Comparison of ENCODE assay signal across 8 mouse cellular contexts in genomic region chr1:86058856-86059769, GRCm38 (mm10). TPM values are rescaled to one million over a fixed set of nuclear protein-coding genes. Genes with fewer than 3 reads are reported as not detected.
A peak's percentile ranks its signal among the peaks of the same experiment; 100 is the strongest.
DNase-seq lines count a peak whose midpoint lies in the region; ATAC-seq and TF ChIP-seq lines count a peak whose summit lies in the region.

No protein-coding gene starts in this region.

- no peaks in the 10 kb centered on the region for H3K4me1 ChIP-seq in embryonic facial prominence, embryonic 13.5 days
- no peaks in the 10 kb centered on the region; the same call in 1 of the 2 replicates for H3K4me1 ChIP-seq in kidney, adult 2 months (ENCODE audit: control insufficient read depth, insufficient read depth, low read length)
- H3K4me1 ChIP-seq in limb, embryonic 12.5 days (replicated peaks), result peaks cover 9% of the 10 kb centered on the region; the same call in 1 of the 2 replicates
- H3K4me1 ChIP-seq in midbrain, embryonic 15.5 days, result peaks cover 11% of the 10 kb centered on the region; the same call in 1 of the 2 replicates
- H3K4me1 ChIP-seq in spleen, adult 2 months (ENCODE audit: control insufficient read depth, insufficient read depth, insufficient read length), result no peaks in the 10 kb centered on the region; the same call in 1 of the 2 replicates

- no peaks in the 10 kb centered on the region for H3K9me3 ChIP-seq in embryonic facial prominence, embryonic 13.5 days
- H3K9me3 ChIP-seq in limb, embryonic 12.5 days, result no peaks in the 10 kb centered on the region
- no peaks in the 10 kb centered on the region for H3K9me3 ChIP-seq in midbrain, embryonic 15.5 days

- TF ChIP-seq CTCF in kidney, adult 2 months (conservative IDR thresholded peaks at IDR 0.05; ENCODE audit: insufficient read depth, insufficient read length, low read depth, low read length), result peak; percentile 96
- peak; percentile 80 for TF ChIP-seq CTCF in spleen, adult 2 months (IDR thresholded peaks at IDR 0.05; ENCODE audit: extremely low read depth, insufficient read depth, insufficient read length, insufficient replicate concordance)

- no peak for TF ChIP-seq POLR2A in kidney, adult 2 months (IDR thresholded peaks at IDR 0.05; ENCODE audit: low read depth, low read length)
- no peak for TF ChIP-seq POLR2A in spleen, adult 2 months (IDR thresholded peaks at IDR 0.05; ENCODE audit: low read depth, low read length)

- no peaks in the 10 kb centered on the region for H3K36me3 ChIP-seq in embryonic facial prominence, embryonic 13.5 days
- no peaks in the 10 kb centered on the region for H3K36me3 ChIP-seq in kidney, adult 2 months (ENCODE audit: control insufficient read depth, insufficient read depth, low read length)
- H3K36me3 ChIP-seq in limb, embryonic 12.5 days, result no peaks in the 10 kb centered on the region
- no peaks in the 10 kb centered on the region for H3K36me3 ChIP-seq in midbrain, embryonic 15.5 days (replicated peaks)
- no peaks in the 10 kb centered on the region for H3K36me3 ChIP-seq in spleen, adult 2 months (ENCODE audit: control insufficient read depth, insufficient read depth, low read length)

- H3K27me3 ChIP-seq in embryonic facial prominence, embryonic 13.5 days, result no peaks in the 10 kb centered on the region
- H3K27me3 ChIP-seq in kidney, adult 2 months (replicated peaks; ENCODE audit: control insufficient read depth, insufficient read depth, low read length), result no peaks in the 10 kb centered on the region
- no peaks in the 10 kb centered on the region for H3K27me3 ChIP-seq in limb, embryonic 12.5 days
- H3K27me3 ChIP-seq in midbrain, embryonic 15.5 days (replicated peaks), result no peaks in the 10 kb centered on the region
- H3K27me3 ChIP-seq in spleen, adult 2 months (ENCODE audit: control insufficient read depth, insufficient read depth, low read length), result no peaks in the 10 kb centered on the region

- whole genome bisulfite sequencing in embryonic facial prominence, embryonic 13.5 days, result 12% methylated on average over 21 of the region's 21 CpGs
- WGBS in kidney, adult 2 months, result 6% methylated on average over 21 of the region's 21 CpGs
- 10% methylated on average over 21 of the region's 21 CpGs for WGBS in limb, embryonic 12.5 days
- 9% methylated on average over 21 of the region's 21 CpGs for WGBS in midbrain, embryonic 15.5 days
- WGBS in spleen, adult 2 months, result 16% methylated on average over 21 of the region's 21 CpGs

- ATAC-seq in embryonic facial prominence, embryonic 13.5 days (ENCODE audit: insufficient number of reproducible peaks, insufficient read depth, low FRiP score, low TSS enrichment, low read depth), result 0 out of 2 replicates have a peak, but pooled peaks have one; percentile 40
- peak; percentile 61; the same call in 1 of the 2 replicates for ATAC-seq in limb, embryonic 12.5 days (ENCODE audit: insufficient number of reproducible peaks, insufficient read depth, low FRiP score, low TSS enrichment, low read depth)
- peak; percentile 83 for ATAC-seq in midbrain, embryonic 15.5 days (replicated peaks)

- peak overlapping the region; percentile 41 for H3K4me3 ChIP-seq in embryonic facial prominence, embryonic 13.5 days
- peak overlapping the region; percentile 38 for H3K4me3 ChIP-seq in kidney, adult 2 months (ENCODE audit: insufficient read depth, low read depth, low read length)
- H3K4me3 ChIP-seq in limb, embryonic 12.5 days (replicated peaks), result peak overlapping the region; percentile 34
- H3K4me3 ChIP-seq in midbrain, embryonic 15.5 days, result peak overlapping the region; percentile 39
- peak overlapping the region; percentile 43; the same call in 1 of the 2 replicates for H3K4me3 ChIP-seq in spleen, adult 2 months (ENCODE audit: extremely low read depth, insufficient read depth, insufficient read length)

- peak overlapping the region; percentile 58 for H3K9ac ChIP-seq in embryonic facial prominence, embryonic 13.5 days
- H3K9ac ChIP-seq in limb, embryonic 12.5 days (replicated peaks), result no peak overlapping the region
- no peak overlapping the region; the same call in 1 of the 2 replicates for H3K9ac ChIP-seq in midbrain, embryonic 15.5 days

- H3K4me2 ChIP-seq in embryonic facial prominence, embryonic 13.5 days, result peak overlapping the region; percentile 62
- H3K4me2 ChIP-seq in limb, embryonic 12.5 days, result peak overlapping the region; percentile 54
- peak overlapping the region; percentile 58 for H3K4me2 ChIP-seq in midbrain, embryonic 15.5 days

- DNase-seq in 3134 (ENCODE audit: extremely low read depth, insufficient read length, low spot score), result peak; percentile 67
- DNase-seq in adrenal gland, postnatal 36 days, result peak; percentile 95
- peak; percentile 94 to 97 for DNase-seq in heart, adult 18-20 months
- DNase-seq in kidney, adult 2 months, result peak; percentile 98
- DNase-seq in spleen, adult 2 months (ENCODE audit: low read depth in 1 of 2, low spot score in 2 of 2), result peak; percentile 84 to 86

- H3K27ac ChIP-seq in embryonic facial prominence, embryonic 13.5 days, result no peak overlapping the region
- peak overlapping the region; percentile 64; the same call in 1 of the 2 replicates for H3K27ac ChIP-seq in kidney, adult 2 months (ENCODE audit: insufficient read depth, low read depth, low read length)
- no peak overlapping the region for H3K27ac ChIP-seq in limb, embryonic 12.5 days
- H3K27ac ChIP-seq in midbrain, embryonic 15.5 days, result peak overlapping the region; percentile 79
- no peak overlapping the region for H3K27ac ChIP-seq in spleen, adult 2 months (ENCODE audit: insufficient read depth, low read length)

RNA-seq across cellular contexts. Expression of gene Psmd1, which starts 5.1 kb away (rescaled TPM):
- 100 to 1,000 TPM; 122 to 128 TPM for total RNA-seq in adrenal gland, postnatal 36 days (2021)
- 161 and 174 TPM in 2 replicates for polyA plus RNA-seq in embryonic facial prominence, embryonic 13.5 days (2015; fragmentation: Nextera tagmentation; extraction: Ambion mirVana)
- 100 to 1,000 TPM; 102 to 109 TPM for total RNA-seq in heart, adult 18-20 months (2021)
- polyA plus RNA-seq in kidney, adult 2 months (2012; rRNA removed), result 61.2 and 64.4 TPM in 2 replicates
- polyA plus RNA-seq in limb, embryonic 12.5 days (2016; fragmentation: Nextera tagmentation; extraction: Ambion mirVana), result 193 and 202 TPM in 2 replicates
- 191 TPM in 2 replicates for polyA plus RNA-seq in midbrain, embryonic 15.5 days (2015; fragmentation: Nextera tagmentation; extraction: Ambion mirVana)
- polyA plus RNA-seq in spleen, adult 2 months (2012; rRNA removed), result 19.8 and 21.1 TPM in 2 replicates

RNA-seq across cellular contexts. Expression of gene 2810459M11Rik, which starts 13.4 kb away (rescaled TPM):
- under 1 TPM; 0.16 to 0.17 TPM for total RNA-seq in adrenal gland, postnatal 36 days (2021)
- polyA plus RNA-seq in embryonic facial prominence, embryonic 13.5 days (2015; fragmentation: Nextera tagmentation; extraction: Ambion mirVana), result 0.42 and 0.61 TPM in 2 replicates
- not detected for total RNA-seq in heart, adult 18-20 months (2021)
- 0.13 and 0.20 TPM in 2 replicates for polyA plus RNA-seq in kidney, adult 2 months (2012; rRNA removed)
- 0.12 and 0.35 TPM in 2 replicates for polyA plus RNA-seq in limb, embryonic 12.5 days (2016; fragmentation: Nextera tagmentation; extraction: Ambion mirVana)
- 8.6 and 9.7 TPM in 2 replicates for polyA plus RNA-seq in midbrain, embryonic 15.5 days (2015; fragmentation: Nextera tagmentation; extraction: Ambion mirVana)
- 0.07 TPM in 1 of 2 replicates, not detected in the other for polyA plus RNA-seq in spleen, adult 2 months (2012; rRNA removed)

RNA-seq across cellular contexts. Expression of gene Spata3, which starts 42.5 kb away (rescaled TPM):
- total RNA-seq in adrenal gland, postnatal 36 days (2021), result not detected
- not detected in 2 replicates for polyA plus RNA-seq in embryonic facial prominence, embryonic 13.5 days (2015; fragmentation: Nextera tagmentation; extraction: Ambion mirVana)
- not detected for total RNA-seq in heart, adult 18-20 months (2021)
- polyA plus RNA-seq in kidney, adult 2 months (2012; rRNA removed), result 0.33 and 0.39 TPM in 2 replicates
- polyA plus RNA-seq in limb, embryonic 12.5 days (2016; fragmentation: Nextera tagmentation; extraction: Ambion mirVana), result not detected in 2 replicates
- 0.35 and 0.52 TPM in 2 replicates for polyA plus RNA-seq in midbrain, embryonic 15.5 days (2015; fragmentation: Nextera tagmentation; extraction: Ambion mirVana)
- polyA plus RNA-seq in spleen, adult 2 months (2012; rRNA removed), result not detected in 2 replicates

RNA-seq across cellular contexts. Expression of gene Htr2b, which starts 52.7 kb away (rescaled TPM):
- total RNA-seq in adrenal gland, postnatal 36 days (2021), result under 1 TPM in 1 of 2 experiments, not detected in 1; 0.13 TPM
- polyA plus RNA-seq in embryonic facial prominence, embryonic 13.5 days (2015; fragmentation: Nextera tagmentation; extraction: Ambion mirVana), result 0.73 and 0.81 TPM in 2 replicates
- total RNA-seq in heart, adult 18-20 months (2021), result under 1 TPM; 0.32 to 0.49 TPM
- polyA plus RNA-seq in kidney, adult 2 months (2012; rRNA removed), result 0.33 and 0.71 TPM in 2 replicates
- polyA plus RNA-seq in limb, embryonic 12.5 days (2016; fragmentation: Nextera tagmentation; extraction: Ambion mirVana), result 0.46 and 0.93 TPM in 2 replicates
- polyA plus RNA-seq in midbrain, embryonic 15.5 days (2015; fragmentation: Nextera tagmentation; extraction: Ambion mirVana), result 0.11 and 0.46 TPM in 2 replicates
- polyA plus RNA-seq in spleen, adult 2 months (2012; rRNA removed), result not detected in 2 replicates

Comparison
In these comparisons a context has a peak if more than half of its experiments do, and no peak if none do; other contexts are left out.
1. H3K27ac ChIP-seq: peak in kidney, adult 2 months (single experiment) and midbrain, embryonic 15.5 days (single experiment); none in embryonic facial prominence, embryonic 13.5 days (single experiment), limb, embryonic 12.5 days (single experiment) and spleen, adult 2 months (single experiment).
2. Peak in every context shown above with its lines, with median percentiles within 50 percentile points of each other: DNase-seq, ATAC-seq, H3K4me2 ChIP-seq and H3K4me3 ChIP-seq.